Mouse (Mus musculus) cortical plate, adult 2 months (tissue): ENCODE measurements at regions not wholly inside any gene's neighbourhood (a gene's known extent, or its start where the extent isn't known, plus 50 kb on each side); places are given as distances from the start of the nearest gene placed in this dataset.

Experiments
- CTCF ChIP-seq: fragments of 200-500 bp; IDR thresholded peaks from 2 replicates; pipeline ENCODE4 v1.5.1; 2011; ENCODE audit warnings: mild to moderate bottlenecking, control low read depth, low read length; ENCODE audit not compliant: insufficient read depth; ENCODE audit errors: extremely low read depth
- POLR2A ChIP-seq: fragments of 200-500 bp; IDR thresholded peaks from 2 replicates; pipeline ENCODE4 v1.6.1; 2011; ENCODE audit warnings: mild to moderate bottlenecking, low read length, control low read depth; ENCODE audit not compliant: insufficient read depth; ENCODE audit errors: extremely low read depth

DNA sequence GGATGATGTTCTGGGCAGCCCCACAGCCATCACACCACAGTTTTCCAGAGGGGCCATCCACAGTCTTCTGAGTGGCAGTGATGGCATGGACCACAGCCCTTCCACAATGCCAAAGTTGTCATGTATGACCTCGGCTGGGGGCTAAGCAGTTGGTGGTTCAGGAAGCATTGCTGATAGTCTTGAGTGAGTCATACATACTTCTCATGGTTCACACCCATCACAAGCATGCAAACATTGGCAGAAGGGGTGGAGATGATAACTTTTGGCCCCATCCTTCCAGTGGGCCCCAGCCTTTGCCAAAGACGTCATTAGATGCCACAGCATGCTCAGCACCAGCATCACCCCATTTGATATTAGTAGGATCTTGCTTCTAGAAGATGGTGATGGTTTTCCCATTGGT is 89.3 kb upstream of the Otud4 start:
- TF ChIP-seq CTCF (no peak), POLR2A (no peak)
